Mouse (Mus musculus) intestine, postnatal 0 days (tissue): Measurements from ENCODE around the gene 1500015O10Rik. TPM values are rescaled to one million over a fixed set of nuclear protein-coding genes. Genes with fewer than 3 reads are reported as not detected.
A peak's percentile ranks its signal among the peaks of the same experiment; 100 is the strongest.

Experiments
- ATAC-seq: fragments of 200-750 bp; cut with Nextera tagmentation; 2 replicates; pipeline ENCODE4 v1.8.0; 2017; ENCODE audit warnings: mild to moderate bottlenecking, moderate TSS enrichment, moderate library complexity
- H3K27ac ChIP-seq: fragments of 300-500 bp; sonication (generic); 2 replicates; pipeline ENCODE4 v1.5.1; 2014; ENCODE audit warnings: mild to moderate bottlenecking, low read depth, low read length, moderate library complexity
- H3K27me3 ChIP-seq: fragments of 300-500 bp; sonication (generic); replicated peaks from 2 replicates; pipeline ENCODE4 v1.6.1; 2014; ENCODE audit warnings: low read length, mixed read lengths; ENCODE audit not compliant: control insufficient read depth, insufficient read depth
- H3K36me3 ChIP-seq: fragments of 300-500 bp; sonication (generic); 2 replicates; pipeline ENCODE4 v1.6.1; 2014; ENCODE audit warnings: mild to moderate bottlenecking, moderate library complexity; ENCODE audit not compliant: control insufficient read depth, insufficient read depth
- H3K4me1 ChIP-seq: fragments of 300-500 bp; sonication (generic); replicated peaks from 2 replicates; pipeline ENCODE4 v1.6.1; 2014; ENCODE audit warnings: antibody characterized with exemption, low read length, mixed read lengths; ENCODE audit not compliant: control insufficient read depth, insufficient read depth
- H3K4me2 ChIP-seq: fragments of 300-500 bp; sonication (generic); replicated peaks from 2 replicates; pipeline ENCODE4 v1.6.1; 2014; ENCODE audit warnings: low read depth, mild to moderate bottlenecking, moderate library complexity
- H3K4me3 ChIP-seq: fragments of 300-500 bp; sonication (generic); 2 replicates; pipeline ENCODE4 v1.5.1; 2014; ENCODE audit warnings: low read depth, low read length
- H3K9ac ChIP-seq: fragments of 300-500 bp; sonication (generic); 2 replicates; pipeline ENCODE4 v1.6.1; 2014; ENCODE audit warnings: mild to moderate bottlenecking, low read depth, low read length
- H3K9me3 ChIP-seq: fragments of 300-500 bp; sonication (generic); 2 replicates; pipeline ENCODE4 v1.6.1; 2016; ENCODE audit warnings: mixed run types; ENCODE audit not compliant: control insufficient read depth
- CTCF ChIP-seq: sonication (generic); IDR thresholded peaks from 2 replicates; pipeline ENCODE4 v1.5.1; 2016; ENCODE audit warnings: low read depth, mild to moderate bottlenecking, control low read depth, antibody characterized with exemption, moderate library complexity
- WGBS: fragments of 180-500 bp; shearing (Covaris S2); extraction: QIAGEN DNeasy Blood & Tissue Kit; methylation state at CpG from one replicate; pipeline ENCODE4 v1.1.7; 2014; 5-methylcytosine and 5-hydroxymethylcytosine counted together
- polyA plus RNA-seq: library from polyadenylated mRNA; unstranded; fragments of >200 nt; fragmentation: Nextera tagmentation; extraction: Ambion mirVana; gene quantifications from 2 replicates; pipeline ENCODE4 v1.2.1, GENCODE M21; 2015

The 1500015O10Rik gene
- polyA plus RNA-seq, 1 experiment from 2014 or later, result 4.3 TPM

GRCm38 (mm10) chr1:43769348-43769747 lies 38.9 kb downstream of the 1500015O10Rik start:
- H3K9ac ChIP-seq, result no peak overlapping the region
- no peak overlapping the region for H3K27ac ChIP-seq
- ATAC-seq, result peak; percentile 67
- no peaks in the 10 kb centered on the region for H3K9me3 ChIP-seq
- no peaks in the 10 kb centered on the region for H3K27me3 ChIP-seq
- H3K4me2 ChIP-seq, result no peak overlapping the region
- 9% methylated on average over 1 of the region's 1 CpGs for WGBS
- peaks cover 28% of the 10 kb centered on the region for H3K36me3 ChIP-seq
- TF ChIP-seq CTCF, result no peak
- H3K4me3 ChIP-seq, result no peak overlapping the region
- no peaks in the 10 kb centered on the region for H3K4me1 ChIP-seq

DNA sequence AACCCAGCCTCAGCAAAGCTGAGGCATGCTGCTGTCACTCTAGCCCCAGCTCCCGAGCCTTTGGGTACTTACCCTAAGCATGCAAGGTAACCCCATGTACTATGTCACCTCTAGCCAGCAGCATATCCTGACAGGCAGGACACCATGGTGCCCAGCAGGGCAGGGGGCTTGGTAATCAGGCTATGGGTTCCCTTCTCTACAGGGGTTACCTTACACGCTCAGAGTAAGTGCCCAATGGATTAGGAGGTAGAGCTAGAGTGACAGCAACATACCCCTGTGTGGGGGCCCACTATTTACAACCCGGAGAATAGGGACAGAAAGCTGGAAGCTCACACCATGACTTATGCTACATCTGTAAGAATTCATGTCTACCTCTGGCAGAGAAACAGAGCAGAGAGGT lies 39.6 kb downstream of the 1500015O10Rik start:
- TF ChIP-seq CTCF, result no peak
- Histone ChIP-seq H3K4me1 (no peaks in the 10 kb centered on the region), H3K27ac (no peak overlapping the region), H3K27me3 (no peaks in the 10 kb centered on the region), H3K9me3 (no peaks in the 10 kb centered on the region), H3K36me3 (peaks cover 21% of the 10 kb centered on the region; the same call in 1 of the 2 replicates), H3K9ac (no peak overlapping the region), H3K4me3 (no peak overlapping the region), H3K4me2 (no peak overlapping the region)
- no peak for ATAC-seq
- WGBS, result 85% methylated on average over 3 of the region's 3 CpGs

DNA sequence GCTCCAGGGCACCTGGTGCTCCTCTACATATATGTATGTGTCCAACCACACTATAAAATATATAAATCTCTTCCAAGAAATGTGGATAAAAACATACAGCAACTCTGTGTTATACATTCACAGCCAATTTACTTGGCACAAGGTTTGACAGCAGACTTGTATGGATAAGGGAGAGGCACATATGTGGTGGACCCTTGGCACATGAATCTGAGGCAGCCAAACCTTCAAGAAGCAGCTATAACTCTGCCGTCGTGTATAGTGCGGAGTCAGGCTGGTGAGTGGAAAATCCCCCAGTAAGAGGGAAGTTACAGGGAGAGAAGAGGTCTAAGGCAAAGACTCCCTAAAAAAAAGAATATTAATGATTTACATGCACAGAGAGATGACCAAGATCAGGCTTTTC lies 42.3 kb downstream of the 1500015O10Rik start:
- H3K9ac ChIP-seq, result no peak overlapping the region
- H3K4me3 ChIP-seq, result no peak overlapping the region
- WGBS, result 93% methylated on average over 3 of the region's 3 CpGs
- H3K36me3 ChIP-seq, result peaks cover 29% of the 10 kb centered on the region
- no peak overlapping the region for H3K4me2 ChIP-seq
- ATAC-seq, result no peak
- H3K27ac ChIP-seq, result no peak overlapping the region
- no peaks in the 10 kb centered on the region for H3K4me1 ChIP-seq
- H3K9me3 ChIP-seq, result no peaks in the 10 kb centered on the region
- H3K27me3 ChIP-seq, result no peaks in the 10 kb centered on the region
- TF ChIP-seq CTCF, result no peak

DNA sequence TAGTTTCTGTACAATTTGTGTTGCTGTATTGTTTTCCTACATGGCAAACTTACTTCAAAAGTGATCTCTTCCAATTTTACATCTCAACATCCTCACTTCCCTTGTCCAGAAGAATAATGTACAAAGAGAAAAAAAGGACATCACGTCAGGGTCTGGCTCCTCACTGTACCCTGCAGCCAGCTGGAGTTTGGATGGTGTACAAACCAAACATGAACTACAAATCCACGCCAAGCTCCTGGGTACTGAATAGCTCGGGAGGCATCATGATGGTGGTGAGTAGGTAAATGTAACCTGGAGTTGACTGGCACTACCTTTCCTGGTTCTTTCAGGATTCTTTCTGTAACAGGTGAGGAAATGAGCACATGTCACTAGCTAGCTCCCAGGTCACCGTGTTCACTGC lies 43.7 kb downstream of the 1500015O10Rik start:
- no peak overlapping the region for H3K4me3 ChIP-seq

GRCm38 (mm10) chr1:43776106-43776505 lies 45.7 kb downstream of the 1500015O10Rik start:
- 91% methylated on average over 3 of the region's 3 CpGs for WGBS
- Histone ChIP-seq H3K4me2 (no peak overlapping the region), H3K9ac (no peak overlapping the region), H3K27me3 (no peaks in the 10 kb centered on the region), H3K4me1 (no peaks in the 10 kb centered on the region), H3K9me3 (no peaks in the 10 kb centered on the region), H3K4me3 (no peak overlapping the region), H3K27ac (no peak overlapping the region), H3K36me3 (peaks cover 39% of the 10 kb centered on the region)
- TF ChIP-seq CTCF, result no peak
- no peak for ATAC-seq

More for the DNA sequence above, 43.7 kb downstream of the 1500015O10Rik start:
- ATAC-seq, result no peak
- no peaks in the 10 kb centered on the region for H3K4me1 ChIP-seq
- peaks cover 35% of the 10 kb centered on the region for H3K36me3 ChIP-seq
- no peaks in the 10 kb centered on the region for H3K9me3 ChIP-seq
- H3K4me2 ChIP-seq, result no peak overlapping the region
- no peak overlapping the region for H3K9ac ChIP-seq
- no peaks in the 10 kb centered on the region for H3K27me3 ChIP-seq
- TF ChIP-seq CTCF, result no peak
- 95% methylated on average over 4 of the region's 4 CpGs for WGBS
- no peak overlapping the region for H3K27ac ChIP-seq

- Histone ChIP-seq H3K36me3 (peaks cover 24% of the 10 kb centered on the region), H3K4me2 (no peak overlapping the region), H3K9me3 (no peaks in the 10 kb centered on the region), H3K4me1 (no peaks in the 10 kb centered on the region), H3K4me3 (no peak overlapping the region), H3K27me3 (no peaks in the 10 kb centered on the region), H3K27ac (0 out of 2 replicates have a peak overlapping the region, but pooled peaks have one; percentile 35), H3K9ac (no peak overlapping the region)
- no peak for TF ChIP-seq CTCF
- ATAC-seq, result no peak
- 67% methylated on average over 2 of the region's 2 CpGs for WGBS
These were observed 50.8 kb downstream of the 1500015O10Rik start for GRCm38 (mm10) chr1:43781195-43781594.

GRCm38 (mm10) chr1:43781672-43782071 lies 51.3 kb downstream of the 1500015O10Rik start:
- H3K27me3 ChIP-seq, result no peaks in the 10 kb centered on the region
- no peak for ATAC-seq
- 65% methylated on average over 3 of the region's 3 CpGs for WGBS
- TF ChIP-seq CTCF, result no peak
- H3K4me1 ChIP-seq, result no peaks in the 10 kb centered on the region
- H3K4me2 ChIP-seq, result no peak overlapping the region
- peaks cover 20% of the 10 kb centered on the region for H3K36me3 ChIP-seq
- no peaks in the 10 kb centered on the region for H3K9me3 ChIP-seq
- no peak overlapping the region for H3K4me3 ChIP-seq
- no peak overlapping the region for H3K9ac ChIP-seq
- 0 out of 2 replicates have a peak overlapping the region, but pooled peaks have one; percentile 50 for H3K27ac ChIP-seq
